Mouse (Mus musculus) CD4-positive, CD25-positive, alpha-beta regulatory T cell, adult 4 months (primary cell): Measurements from ENCODE around the gene Gdf3. TPM values are rescaled to one million over a fixed set of nuclear protein-coding genes. Genes with fewer than 3 reads are reported as not detected.
"Not testable (repeated sequence)": the region's sequence is repeated elsewhere in the genome, so short reads cannot be mapped to it uniquely, and the experiment has no call there.

Source experiments
- ATAC-seq: one replicate; pipeline ENCODE4 v1.8.0; 2017
- polyA plus RNA-seq, 2 experiments: library from polyadenylated mRNA; unstranded; fragments of 100-300 nt; shearing (Covaris generic); gene quantifications; one replicate each; pipeline ENCODE4 v1.2.1; 2017

Gene Gdf3
- polyA plus RNA-seq, result not detected

DNA sequence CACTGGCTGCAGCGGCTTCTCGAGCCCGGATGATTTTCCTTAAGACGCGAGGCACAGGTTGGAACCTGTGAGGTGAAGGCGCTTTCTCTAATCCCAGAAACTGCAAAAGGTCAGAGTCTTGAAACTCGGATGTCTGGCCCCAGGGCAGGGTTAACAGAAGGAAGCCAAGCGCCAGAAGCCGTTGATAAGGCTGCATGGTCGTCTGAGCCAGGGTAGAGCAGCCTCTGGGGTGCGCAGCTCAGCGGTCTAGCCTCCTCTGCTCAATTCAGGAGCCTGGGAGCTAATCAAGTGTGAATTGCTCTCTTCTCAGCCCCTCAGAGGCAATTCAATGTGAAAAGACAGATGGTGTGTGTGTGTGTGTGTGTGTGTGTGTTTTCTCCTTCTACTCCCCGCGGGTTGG, at the start of gene Gdf3:
Gene Gdf3, minus strand, starts transcription at position 317 of the 400 bp plus-strand sequence.
- ATAC-seq, result no peak

DNA sequence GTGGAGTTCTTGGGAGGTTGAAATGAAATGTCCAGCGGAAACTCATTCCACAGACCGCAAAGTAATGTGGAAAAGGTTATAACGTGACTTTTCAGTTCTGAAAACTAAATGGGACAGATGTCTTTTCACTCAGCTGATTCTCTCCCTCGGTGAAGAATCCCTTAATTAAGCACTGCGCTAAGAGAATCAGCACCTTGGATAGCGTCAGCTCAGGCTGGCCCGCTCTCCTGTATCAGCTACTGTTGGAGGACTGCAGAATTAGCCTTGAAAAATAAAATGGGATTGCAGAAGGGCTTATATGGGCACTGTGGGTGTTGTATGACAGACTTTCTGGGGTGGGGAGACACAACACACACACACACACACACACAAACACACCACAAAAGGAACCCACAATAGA, 49.7 kb upstream of the Gdf3 start:
- ATAC-seq, result no peak

DNA sequence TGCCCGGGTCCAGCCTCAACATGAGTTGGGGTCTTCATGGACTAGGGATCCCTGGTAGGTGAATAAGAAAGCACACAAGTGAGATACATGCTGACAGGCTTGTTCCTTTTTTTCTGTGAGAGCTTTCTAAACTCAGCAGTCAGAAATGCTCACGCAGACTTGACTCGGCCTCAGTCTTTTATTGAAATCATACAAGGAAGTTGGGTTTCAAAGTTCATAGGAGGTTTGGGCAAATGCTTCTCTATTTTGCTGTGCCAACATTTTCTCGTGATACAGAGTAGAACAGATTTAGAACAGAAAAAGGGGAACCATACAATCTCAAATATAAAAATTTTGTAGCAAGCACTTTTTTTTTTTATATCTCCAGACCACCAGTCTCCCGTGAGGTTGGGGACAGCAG, 47.7 kb upstream of the Gdf3 start:
- ATAC-seq, result no peak

DNA sequence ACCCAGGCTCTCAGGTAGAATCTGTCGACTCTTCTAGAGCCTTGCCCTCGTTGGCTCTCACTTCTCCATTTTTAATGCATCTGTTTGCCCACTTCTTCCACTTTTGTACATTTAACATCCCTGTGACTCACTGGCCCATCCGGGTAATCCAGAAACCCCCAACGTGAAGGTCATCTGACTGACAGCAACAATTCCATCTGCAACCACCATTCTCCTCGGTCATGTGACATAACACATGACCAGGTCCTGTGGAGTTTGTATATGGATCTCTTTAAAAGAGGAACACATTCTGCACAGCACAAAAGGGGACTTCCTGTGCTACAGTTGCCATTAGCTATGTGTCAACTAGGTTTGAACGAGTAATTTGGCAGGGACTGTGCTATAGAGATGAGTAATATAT, 44.4 kb upstream of the Gdf3 start:
- no peak for ATAC-seq

DNA sequence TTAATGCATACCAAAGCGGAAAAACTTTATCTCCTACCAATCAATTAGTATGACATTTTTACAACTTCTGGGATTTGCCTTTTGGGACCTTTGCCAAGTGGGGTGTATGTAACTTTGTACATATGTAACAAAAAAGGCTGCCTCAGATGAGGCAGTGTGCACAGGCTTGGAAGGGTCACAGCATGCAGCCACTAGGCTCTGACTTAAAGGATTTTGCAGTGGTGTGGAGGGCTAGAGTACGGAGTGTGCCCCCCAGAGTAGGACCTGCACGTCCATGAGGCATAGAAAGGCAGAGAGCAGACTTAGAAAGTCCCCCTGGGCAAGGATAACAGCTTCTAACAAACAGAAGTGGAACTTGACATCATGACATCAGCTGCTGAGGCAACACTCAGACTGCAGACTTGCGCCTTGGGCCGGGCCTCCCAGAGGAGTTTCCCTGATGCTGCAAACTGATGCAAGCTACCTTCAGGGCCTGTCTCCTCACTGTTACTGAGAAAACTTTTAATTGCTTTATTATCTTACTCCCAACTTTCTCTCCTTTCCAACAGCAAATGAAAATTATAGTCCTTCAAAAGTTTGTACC, 40.6 kb upstream of the Gdf3 start:
- no peak for ATAC-seq

DNA sequence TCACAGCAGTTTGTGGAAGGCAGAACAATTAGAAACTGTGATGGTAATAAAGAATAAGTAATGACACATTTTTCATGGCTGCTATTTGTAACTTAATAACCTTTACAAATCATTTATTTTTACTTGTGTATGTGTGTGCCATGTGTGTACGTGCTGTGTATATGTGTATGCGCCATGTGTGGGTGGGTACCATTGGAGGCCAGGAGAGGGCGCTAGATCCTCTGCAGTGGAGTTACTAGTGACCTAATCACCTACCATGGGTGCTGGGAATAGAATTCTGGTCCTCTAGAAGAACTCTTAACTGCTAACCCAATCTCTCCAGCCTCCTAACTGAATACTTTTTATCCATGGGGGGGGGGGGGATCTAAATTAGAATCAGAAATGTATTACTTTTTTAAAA, 40.0 kb upstream of the Gdf3 start:
- ATAC-seq, result no peak

DNA sequence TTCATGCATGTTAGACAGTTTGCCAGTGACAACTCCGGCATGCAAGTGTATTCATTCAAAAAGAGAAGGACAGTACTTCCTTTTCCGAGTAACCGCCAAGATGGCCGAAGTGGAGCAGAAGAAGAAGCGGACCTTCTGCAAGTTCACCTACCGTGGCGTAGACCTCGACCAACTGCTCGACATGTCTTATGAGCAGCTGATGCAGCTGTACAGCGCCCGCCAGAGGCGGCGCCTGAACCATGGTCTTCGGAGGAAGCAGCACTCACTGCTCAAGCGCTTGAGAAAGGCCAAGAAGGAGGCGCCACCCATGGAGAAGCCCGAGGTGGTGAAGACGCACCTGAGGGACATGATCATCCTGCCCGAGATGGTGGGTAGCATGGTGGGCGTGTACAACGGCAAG, 34.3 kb upstream of the Gdf3 start:
- ATAC-seq, result not testable (repeated sequence)

DNA sequence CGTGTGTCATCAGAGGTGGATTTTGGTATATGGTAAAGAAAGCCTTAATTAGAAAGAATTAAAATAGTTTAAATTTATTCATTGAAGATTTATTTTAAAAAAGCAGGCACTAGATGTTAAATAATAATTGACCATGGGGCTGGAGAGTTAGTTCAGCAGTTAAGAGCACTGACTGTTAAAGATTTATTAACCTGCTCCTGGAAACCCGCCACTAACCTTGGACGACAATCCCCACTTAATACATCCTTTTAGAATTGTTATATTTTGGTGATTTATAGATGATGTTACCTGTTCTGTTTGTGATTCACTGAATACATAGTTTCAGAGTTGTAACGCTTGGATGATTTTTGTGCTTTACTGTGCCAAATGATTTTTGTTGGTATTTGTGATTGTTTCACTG, 27.7 kb upstream of the Gdf3 start:
- not testable (repeated sequence) for ATAC-seq

DNA sequence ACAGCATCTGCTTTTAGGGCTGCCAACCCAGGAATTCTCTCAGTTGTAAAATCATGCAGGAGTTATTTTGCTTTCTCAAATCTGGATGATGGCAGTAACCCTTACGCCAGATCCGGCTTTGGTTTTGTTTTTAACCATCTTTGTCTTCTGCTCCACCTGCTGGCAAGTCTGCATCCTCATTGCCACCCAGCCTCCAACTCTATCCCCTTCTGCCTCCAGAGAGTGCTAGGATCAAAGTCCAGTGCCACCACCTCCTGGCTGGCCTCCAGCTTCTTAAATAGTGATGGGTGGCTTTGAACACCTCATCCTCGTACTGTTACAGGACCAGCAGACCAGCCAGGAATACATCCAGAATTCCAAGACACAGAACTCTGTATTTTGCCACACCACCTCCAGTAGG, 26.8 kb upstream of the Gdf3 start:
- ATAC-seq, result no peak

DNA sequence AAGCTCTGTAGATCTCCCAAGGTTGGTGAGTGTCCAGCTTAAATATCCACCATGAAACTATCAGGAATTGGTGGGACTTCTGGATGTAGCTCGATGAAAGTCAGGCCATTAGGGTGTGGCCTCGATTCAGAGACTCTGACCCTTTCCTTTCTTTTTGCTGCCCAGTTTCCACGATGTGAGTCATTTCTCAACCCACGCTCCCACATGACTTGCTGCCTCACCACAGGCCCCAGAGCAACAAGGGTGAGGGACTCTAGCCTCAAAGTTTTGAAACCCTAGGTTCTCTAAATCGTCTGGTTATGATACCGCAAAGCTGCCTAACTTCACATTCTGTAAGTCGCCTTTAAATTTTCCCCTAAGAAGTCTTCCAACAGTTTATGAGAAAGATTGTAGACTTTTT, 25.4 kb upstream of the Gdf3 start:
- ATAC-seq, result no peak

DNA sequence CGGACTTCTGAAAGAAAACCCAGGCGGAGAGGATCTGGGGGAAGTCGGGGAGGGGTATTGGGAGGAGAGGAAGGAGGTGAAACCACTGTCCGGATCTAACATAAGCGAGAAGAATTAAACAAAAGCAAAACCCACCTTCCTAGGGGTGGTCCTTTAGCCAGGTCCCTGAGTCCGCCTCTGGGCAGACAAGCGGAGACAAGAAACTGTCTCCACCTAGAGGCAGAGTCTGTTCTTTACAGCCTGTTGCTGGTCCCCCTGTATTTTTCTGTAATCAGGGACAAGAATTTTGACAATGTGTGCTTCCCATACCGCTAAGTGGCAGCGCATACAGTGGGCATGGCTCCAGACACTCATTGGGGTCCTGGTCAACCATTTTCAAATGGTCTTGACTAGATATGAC, 23.5 kb upstream of the Gdf3 start:
- no peak for ATAC-seq

DNA sequence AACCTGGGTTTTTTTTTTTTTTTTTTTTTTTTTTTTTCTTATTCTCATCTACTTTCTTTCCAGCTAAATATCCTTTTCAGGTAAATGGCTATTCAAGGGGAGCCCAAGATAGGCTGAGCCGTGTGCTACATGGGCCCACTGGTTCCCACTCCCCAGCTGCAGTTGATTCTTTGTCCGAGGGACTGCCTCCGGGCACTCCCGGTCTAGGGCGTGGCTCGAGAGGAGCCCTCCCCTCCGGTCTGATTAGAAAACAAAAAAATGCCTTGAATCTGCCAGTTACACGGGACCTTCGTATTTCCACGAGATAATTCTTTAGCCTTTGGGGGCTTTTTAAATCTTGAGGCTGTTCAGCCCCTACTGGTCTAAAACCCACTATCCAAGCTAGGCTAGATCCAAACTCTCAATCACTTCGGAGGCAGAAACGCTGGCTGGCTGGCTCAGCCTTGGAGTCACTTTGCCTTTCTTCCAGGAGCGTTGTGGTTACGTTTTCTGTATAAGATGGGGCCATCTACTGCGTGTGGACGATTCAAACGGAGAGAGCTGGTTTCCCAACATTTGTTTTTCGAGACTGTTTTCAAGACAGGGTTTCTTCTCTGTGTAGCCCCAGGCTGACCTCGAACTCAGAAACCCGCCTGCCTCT, 17.7 kb upstream of the Gdf3 start:
- ATAC-seq, result no peak

DNA sequence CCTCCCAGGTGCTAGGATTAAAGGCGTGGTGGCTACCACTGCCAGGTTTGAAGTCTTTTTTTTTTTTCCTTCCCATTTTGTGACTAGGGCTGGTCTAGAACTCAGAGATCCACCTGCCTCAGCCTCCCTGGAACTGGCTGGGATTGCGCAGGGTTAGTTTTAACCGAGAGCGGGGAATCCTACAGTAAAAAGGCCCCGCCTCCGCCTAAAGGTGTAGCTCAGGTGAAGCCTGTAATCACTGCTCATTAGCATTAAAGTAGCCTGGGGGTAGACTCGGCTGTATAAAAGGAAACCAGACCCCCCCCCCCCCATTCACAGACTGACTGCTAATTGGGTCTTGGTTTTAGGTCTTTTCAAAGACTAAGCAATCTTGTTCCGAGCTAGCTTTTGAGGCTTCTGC, 16.2 kb upstream of the Gdf3 start, which contains the start of gene Dppa3:
Gene Dppa3, plus strand, starts transcription at position 301 of the 400 bp plus-strand sequence.
- ATAC-seq, result no peak

DNA sequence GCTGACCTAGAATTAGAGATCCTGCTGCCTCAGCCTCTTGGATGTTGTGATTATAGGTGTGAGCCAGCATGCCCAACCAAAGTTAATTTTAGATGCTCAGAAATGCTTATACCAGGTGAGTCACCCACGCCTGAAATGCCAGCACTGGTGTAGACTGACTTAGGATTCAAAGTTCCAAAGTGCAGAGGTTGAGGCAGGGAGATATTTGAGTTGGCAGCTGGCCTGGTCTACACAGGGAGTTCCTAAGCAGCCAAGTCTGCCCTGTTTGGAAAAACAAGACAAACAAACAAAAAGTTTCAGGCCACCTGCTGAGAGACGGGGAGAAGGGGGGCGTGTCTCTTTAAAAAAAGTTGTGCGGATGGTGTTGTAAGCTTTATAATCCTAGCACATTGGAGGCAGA, 15.3 kb upstream of the Gdf3 start:
- ATAC-seq, result no peak

DNA sequence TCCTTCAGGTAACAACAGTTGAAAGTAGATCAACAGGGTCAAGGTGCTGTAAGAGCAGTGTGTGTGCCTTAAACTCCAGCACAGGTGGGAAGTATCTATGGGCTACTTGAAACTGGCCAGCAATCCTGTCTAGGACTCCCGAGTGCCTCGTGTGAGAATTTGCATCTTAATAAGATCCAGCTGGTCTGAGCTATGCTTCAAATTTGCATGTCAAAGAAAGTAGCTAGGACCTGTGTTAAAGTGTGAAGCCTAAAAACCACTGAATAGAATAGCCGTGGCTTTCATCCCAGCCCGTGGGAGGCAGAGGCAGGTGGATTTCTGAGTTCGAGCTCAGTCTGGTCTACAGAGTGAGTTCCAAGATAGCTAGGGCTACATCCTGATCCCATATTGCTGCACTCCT, 14.6 kb upstream of the Gdf3 start:
- no peak for ATAC-seq

DNA sequence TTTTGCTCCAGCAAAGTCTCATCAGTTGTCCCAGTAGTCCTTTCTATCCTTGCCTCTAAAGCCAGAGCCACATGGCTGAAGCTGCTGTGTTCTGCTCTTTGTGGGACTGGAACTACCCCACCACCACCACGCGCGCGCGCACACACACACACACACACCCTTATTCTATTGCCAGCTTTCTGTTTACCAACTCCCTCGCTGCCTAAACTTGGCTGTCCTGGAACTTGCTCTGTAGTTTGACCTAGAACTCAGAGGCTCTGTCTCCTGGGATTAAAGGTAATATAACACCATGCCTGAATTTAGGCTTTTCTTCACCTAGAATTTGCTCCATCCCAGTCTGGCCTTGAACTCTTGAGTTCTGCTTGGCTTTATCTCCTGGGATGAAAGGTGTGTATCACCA, 11.2 kb upstream of the Gdf3 start:
- no peak for ATAC-seq

DNA sequence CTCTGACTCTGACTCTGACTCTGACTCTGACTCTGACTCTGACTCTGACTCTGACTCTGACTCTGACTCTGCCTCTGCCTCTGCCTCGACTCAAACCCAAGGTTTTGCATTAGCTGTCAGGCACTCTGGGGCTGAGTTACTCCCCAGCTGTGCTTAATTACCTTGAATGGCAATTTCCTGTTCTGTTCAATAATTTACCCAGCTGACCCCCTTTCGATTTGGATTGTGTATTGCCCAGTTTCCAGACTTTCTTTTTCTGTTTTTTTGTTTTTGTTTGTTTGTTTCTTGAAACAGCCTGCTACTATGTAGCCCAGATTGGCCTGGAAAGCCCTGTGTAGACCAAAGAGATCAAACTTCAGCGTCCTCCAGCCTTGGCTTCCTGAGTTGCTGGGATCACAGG, 6.1 kb upstream of the Gdf3 start:
- no peak for ATAC-seq

DNA sequence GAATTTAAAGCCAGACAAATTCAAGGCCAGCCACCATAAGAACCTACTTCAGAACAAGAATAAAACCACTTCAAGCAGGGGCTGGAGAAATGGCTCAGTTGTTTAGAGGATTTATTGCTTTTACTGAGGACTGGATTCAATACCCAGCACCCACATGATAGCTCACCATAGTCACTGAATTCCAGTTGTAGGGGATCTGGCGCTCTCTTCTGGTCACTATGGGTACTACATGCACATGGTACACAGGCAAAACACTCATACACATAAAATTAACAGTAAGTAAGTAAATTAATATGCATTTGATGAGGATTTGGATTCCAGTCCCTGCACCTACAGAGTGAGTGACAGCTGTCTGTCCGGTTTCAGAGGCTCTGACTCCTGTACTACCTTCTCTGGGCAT, 4.2 kb upstream of the Gdf3 start:
- ATAC-seq, result no peak

DNA sequence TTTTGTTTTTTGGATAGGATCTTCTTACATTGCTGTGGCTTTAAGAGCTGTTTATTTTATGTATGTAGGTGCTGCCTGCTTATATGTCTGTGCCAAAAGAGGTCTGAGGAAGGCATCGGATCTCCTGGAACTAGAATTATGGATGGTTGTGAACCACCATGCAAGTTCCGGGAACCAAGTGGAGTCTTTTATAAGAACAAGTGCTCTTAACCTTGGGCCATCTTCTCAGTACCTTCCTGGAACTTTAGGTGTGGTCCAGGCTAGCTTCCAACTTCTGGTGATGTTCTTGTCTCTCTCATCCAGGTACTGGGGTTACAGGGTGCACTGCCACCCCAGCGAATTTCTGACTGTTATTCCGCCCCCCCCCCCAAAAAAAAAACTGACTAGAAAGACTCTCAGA, 2.5 kb upstream of the Gdf3 start:
- no peak for ATAC-seq

DNA sequence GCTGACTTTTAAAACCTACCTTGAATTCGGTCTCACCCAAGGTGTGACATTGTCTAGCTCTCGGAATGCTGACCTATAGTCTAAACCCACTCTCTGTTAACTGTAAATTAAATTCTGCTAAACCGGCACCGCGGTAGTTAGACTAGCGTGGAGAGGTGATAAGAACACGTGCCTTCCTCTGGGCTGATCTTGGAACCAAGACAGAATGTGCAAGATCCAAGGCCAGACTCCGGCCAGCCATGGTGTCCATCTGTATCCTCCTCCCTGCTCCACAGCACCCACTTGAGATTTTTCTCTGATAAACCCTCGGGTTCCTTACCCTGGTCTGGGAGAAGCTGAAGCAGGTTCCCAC, 534 bp downstream of the Gdf3 start:
- ATAC-seq, result no peak

DNA sequence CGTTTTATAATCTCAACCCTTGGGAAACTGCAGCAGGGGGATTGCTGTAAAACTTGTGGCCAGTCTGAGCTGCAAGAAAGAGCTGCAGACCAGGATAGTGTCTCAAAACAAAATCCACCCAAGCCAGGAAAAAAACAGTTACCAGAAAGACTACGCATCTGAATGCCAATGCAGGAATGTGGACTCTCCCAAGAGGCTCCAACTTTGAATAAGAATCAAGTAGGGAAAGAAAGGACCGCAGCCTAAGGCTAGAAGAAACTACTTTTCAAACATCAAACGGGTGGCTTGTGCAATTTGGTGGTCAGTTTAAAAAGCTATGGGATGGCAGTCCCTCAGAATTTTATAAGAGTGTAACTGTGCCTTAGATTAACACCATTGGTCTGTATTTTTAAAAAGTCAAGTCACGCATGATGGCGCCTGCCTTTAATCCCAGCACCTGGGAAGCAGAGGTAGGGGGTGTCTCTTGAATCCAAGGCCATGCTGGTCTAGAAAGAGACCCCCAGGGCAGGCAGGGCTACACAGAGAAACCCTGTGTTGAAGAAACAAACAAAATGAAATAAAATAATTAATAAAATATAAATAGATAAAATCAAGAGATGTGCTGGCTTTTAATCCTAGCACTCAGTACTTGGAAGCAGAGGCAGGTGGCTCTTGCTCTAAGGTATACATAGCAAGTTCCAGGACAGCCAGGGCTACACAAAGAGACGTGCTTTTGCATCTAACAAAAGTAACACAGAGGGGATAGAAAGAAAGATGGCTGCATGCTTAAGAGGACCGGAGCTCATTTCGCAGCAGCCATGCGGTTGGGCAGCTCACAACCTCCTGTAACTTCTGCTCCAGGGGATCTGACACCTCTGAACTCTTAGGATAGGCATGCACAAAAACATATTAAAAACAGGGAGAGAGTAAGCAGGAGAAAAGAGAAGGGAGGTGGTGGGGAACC, 1.2 kb downstream of the Gdf3 start:
- no peak for ATAC-seq

DNA sequence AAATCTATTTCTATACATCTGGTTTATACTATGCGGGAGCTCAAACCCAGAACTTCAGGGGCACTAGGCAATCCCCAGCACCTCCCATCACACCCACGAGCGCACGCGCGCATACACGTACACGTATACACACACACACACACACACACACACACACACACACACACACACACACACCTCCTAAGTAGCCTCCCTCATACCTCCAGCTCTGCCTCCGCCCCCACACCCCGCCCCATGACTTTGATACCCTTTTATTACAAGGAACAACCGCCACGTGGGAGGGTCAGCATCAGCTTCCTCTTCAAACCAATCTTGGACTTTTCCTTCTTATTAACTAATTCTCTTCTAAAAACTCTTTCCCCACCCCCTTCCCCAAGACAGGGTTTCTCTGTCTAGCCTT, 2.2 kb downstream of the Gdf3 start:
- ATAC-seq, result no peak

DNA sequence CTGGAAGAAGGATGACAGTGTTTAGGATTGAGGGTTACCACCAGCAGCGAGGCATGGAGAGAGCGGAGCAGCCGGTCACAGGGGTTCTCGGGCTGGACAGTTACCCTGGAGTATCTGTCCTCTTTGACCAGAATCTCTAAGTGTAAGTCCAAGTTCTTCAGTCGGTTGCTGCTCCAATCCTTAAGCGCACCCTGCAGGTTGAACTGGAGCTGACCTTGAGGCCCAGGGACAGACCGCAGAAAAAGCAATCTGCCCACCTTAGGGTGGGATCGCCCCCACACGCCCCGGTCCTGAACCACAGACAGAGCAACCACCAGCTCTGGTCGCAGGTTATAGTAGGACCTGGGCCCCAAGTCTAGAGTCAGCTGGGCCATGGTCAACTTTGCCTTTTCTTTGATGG, 3.2 kb downstream of the Gdf3 start:
- no peak for ATAC-seq

DNA sequence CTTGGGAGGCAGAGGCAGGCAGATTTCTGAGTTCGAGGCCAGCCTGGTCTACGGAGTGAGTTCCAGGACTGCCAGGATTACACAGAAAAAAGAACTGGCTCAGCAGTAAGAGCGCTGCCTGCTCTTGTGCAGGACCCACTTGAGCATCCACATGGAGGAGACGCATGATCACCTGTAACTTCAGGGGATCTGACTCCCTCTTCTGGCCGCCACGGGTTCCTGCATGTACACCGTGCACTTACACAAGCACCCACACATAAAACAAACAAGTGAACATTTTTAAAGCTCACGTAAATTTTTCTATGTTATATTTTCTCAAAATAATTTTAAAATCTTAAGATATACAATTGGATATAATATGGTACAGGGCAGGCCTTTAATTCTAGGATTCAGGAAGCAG, 4.4 kb downstream of the Gdf3 start:
- no peak for ATAC-seq
